Mouse (Mus musculus) ES-Bruce4 (cell line): ENCODE measurements at regions not wholly inside any gene's neighbourhood (a gene's known extent, or its start where the extent isn't known, plus 50 kb on each side); places are given as distances from the start of the nearest gene placed in this dataset.

Experiments used
- CTCF ChIP-seq: IDR thresholded peaks from one replicate; pipeline ENCODE4 v1.8.1; 2011; ENCODE audit warnings: low read depth, low read length
- POLR2A ChIP-seq: IDR thresholded peaks from one replicate; pipeline ENCODE4 v1.8.1; 2011; ENCODE audit warnings: low read length; ENCODE audit not compliant: insufficient read depth

GRCm38 (mm10) chr13:28532278-28532677 lies 274.9 kb downstream of the Gm11361 start:
- TF ChIP-seq CTCF (no peak), POLR2A (no peak)
